Mouse (Mus musculus): ENCODE data around the gene Serp2.

Serp2 gene

DNA sequence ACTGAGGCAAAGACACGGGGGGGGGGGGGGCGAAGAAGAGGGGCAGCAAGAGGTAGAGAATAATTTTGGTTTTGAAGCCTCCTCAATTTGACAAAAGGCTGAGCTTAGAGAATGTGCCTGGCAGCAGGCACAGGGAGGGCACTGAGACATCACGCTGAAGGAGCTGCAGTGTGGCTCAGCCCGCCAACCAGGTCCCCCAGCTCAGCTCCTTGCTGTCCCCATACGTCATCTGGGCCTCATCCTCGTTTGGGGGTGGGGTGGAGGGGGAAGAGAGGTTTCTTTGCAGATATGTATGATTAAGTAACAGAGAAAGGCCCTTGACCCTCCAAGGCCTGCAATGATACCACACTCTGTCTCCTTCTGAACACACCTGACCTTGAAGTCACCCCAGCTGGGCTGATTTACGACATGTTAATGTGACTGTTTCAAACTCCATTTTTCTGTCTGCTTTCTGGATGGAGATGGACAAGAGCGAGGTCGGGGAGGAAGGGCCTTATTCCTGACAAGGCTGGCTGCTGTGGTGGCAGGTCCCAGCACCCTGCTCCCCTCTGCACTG lies 28.9 kb downstream of the Serp2 start:
- TF ChIP-seq POU5F1 (IDR thresholded peaks at IDR 0.05; ENCODE audit: borderline replicate concordance, low read length) (no peak), NANOG (IDR thresholded peaks at IDR 0.05; ENCODE audit: borderline replicate concordance, low read length) (no peak), CTCF (conservative IDR thresholded peaks at IDR 0.05; ENCODE audit: low read length) (no peak)
- H3K36me3 ChIP-seq (ENCODE audit: insufficient read depth, low read length): peaks cover 13% of the 10 kb centered on the region; the same call in 1 of the 2 replicates
- no peaks in the 10 kb centered on the region for H3K9me3 ChIP-seq (ENCODE audit: low read length)
- peaks cover 41% of the 10 kb centered on the region for H3K4me1 ChIP-seq (replicated peaks; ENCODE audit: low read depth, low read length)
- 0 out of 2 replicates have a peak overlapping the region, but pooled peaks have one; percentile 13 for H3K4me3 ChIP-seq (replicated peaks; ENCODE audit: low read length)
- no peaks in the 10 kb centered on the region for H3K27me3 ChIP-seq (ENCODE audit: insufficient read depth, low read length)

DNA sequence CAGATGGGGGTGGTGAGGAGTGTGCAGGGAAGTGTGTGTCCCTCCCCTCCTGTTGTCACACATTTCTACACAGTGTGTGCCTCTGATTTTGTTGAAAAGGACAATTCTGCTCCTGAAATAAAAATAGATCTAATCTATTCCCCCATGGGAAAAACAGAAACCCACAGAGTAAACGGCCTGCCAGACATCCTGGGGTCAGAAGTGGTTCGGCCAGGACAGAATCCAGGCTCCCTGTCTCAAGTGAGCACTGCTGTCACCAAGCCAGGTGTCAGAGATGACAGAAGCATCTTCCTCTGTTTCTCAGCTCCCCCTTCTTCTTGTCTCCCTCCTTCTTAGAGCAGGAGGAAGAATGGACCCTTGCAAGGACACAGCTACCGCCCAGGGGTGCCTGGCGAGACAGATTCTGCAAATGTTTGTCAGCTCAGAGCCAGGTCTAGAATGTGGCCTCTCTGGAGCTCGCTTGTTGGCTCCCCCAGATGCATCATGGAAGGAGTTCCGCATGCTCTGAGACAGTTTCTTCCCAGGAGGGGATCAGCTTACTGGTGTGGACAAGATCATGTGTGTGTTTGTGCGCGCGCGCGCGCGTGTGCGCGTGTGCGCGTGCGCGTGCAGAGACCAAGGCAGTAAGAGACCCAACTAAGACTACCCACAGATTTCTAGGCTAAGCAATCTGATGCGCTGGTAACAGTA lies 29.5 kb downstream of the Serp2 start:
- H3K36me3 ChIP-seq (ENCODE audit: insufficient read depth, low read length): peaks cover 14% of the 10 kb centered on the region; the same call in 1 of the 2 replicates
- TF ChIP-seq POU5F1 (IDR thresholded peaks at IDR 0.05; ENCODE audit: borderline replicate concordance, low read length) (no peak), CTCF (conservative IDR thresholded peaks at IDR 0.05; ENCODE audit: low read length) (no peak), NANOG (IDR thresholded peaks at IDR 0.05; ENCODE audit: borderline replicate concordance, low read length) (no peak)
- peaks cover 37% of the 10 kb centered on the region for H3K4me1 ChIP-seq (replicated peaks; ENCODE audit: low read depth, low read length)
- no peaks in the 10 kb centered on the region for H3K27me3 ChIP-seq (ENCODE audit: insufficient read depth, low read length)
- H3K4me3 ChIP-seq (replicated peaks; ENCODE audit: low read length): 0 out of 2 replicates have a peak overlapping the region, but pooled peaks have one; percentile 13
- no peaks in the 10 kb centered on the region for H3K9me3 ChIP-seq (ENCODE audit: low read length)

DNA sequence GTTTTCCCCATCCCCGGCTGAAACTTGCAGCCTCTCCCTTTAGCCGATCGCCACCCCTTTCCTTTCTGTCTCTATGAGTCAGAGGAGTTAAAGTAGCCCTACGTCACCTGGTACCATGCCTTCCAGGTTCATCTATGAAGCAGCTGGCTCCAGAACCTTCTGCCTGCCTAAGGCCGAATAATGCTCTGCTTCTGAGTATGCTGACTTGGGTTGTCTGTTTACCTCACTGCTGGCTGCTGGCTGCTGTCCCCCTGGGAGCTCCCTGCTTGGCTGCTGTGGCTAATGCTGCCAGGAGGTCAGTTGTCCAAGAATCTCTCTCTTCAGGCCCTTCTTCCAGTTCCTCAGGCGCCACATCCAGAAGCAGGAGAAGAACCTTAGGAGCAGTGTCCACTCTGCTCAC lies 30.2 kb downstream of the Serp2 start:
- TF ChIP-seq NANOG (IDR thresholded peaks at IDR 0.05; ENCODE audit: borderline replicate concordance, low read length) (no peak), CTCF (conservative IDR thresholded peaks at IDR 0.05; ENCODE audit: low read length) (no peak), POU5F1 (IDR thresholded peaks at IDR 0.05; ENCODE audit: borderline replicate concordance, low read length) (no peak)
- H3K4me3 ChIP-seq (replicated peaks; ENCODE audit: low read length): no peak overlapping the region
- H3K36me3 ChIP-seq (ENCODE audit: insufficient read depth, low read length): peaks cover 21% of the 10 kb centered on the region
- no peaks in the 10 kb centered on the region for H3K9me3 ChIP-seq (ENCODE audit: low read length)
- no peaks in the 10 kb centered on the region for H3K27me3 ChIP-seq (ENCODE audit: insufficient read depth, low read length)
- peaks cover 43% of the 10 kb centered on the region for H3K4me1 ChIP-seq (replicated peaks; ENCODE audit: low read depth, low read length)

DNA sequence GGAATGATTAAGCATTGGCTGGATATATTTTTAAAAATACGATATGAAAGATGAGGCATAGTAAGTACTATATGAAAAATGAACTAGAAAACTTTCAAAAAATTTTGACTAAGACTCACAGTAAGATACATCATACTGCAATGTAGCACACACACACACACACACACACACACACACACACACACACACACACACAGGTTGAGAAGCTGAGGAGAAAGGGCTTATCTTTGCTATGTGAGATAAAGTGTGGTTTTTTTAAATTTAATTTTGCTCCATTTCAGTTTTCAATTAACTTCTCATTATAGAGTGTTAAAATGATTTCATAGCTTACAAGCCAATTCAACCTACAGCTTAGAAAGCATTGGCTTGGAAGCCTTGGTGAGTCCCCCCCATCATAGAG lies 33.3 kb downstream of the Serp2 start:
- Histone ChIP-seq H3K27me3 (ENCODE audit: insufficient read depth, low read length) (no peaks in the 10 kb centered on the region), H3K9me3 (ENCODE audit: low read length) (no peaks in the 10 kb centered on the region), H3K4me1 (replicated peaks; ENCODE audit: low read depth, low read length) (peaks cover 54% of the 10 kb centered on the region), H3K4me3 (replicated peaks; ENCODE audit: low read length) (no peak overlapping the region), H3K36me3 (ENCODE audit: insufficient read depth, low read length) (peaks cover 52% of the 10 kb centered on the region)
- TF ChIP-seq POU5F1 (IDR thresholded peaks at IDR 0.05; ENCODE audit: borderline replicate concordance, low read length) (no peak), CTCF (conservative IDR thresholded peaks at IDR 0.05; ENCODE audit: low read length) (no peak), NANOG (IDR thresholded peaks at IDR 0.05; ENCODE audit: borderline replicate concordance, low read length) (no peak)

DNA sequence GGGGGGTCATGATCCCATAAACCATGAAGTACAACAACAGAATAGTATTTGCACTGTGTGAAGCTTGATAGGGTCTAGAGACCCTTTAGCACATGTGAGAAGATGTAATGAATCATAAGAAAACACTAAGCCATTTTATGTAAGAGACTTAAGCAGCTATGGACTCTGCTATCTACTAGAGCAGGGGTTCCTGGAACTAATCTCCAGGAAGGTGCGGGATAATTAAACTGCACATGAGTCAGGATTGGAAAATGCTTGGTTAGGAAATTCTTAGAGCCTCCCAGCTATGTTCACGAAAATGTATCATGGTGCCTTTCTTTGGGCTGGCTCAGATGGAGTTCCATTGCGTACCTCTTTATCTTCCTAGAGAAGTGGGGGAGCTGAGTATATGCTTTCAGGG lies 35.4 kb downstream of the Serp2 start:
- Histone ChIP-seq H3K27me3 (ENCODE audit: insufficient read depth, low read length) (no peaks in the 10 kb centered on the region), H3K4me1 (replicated peaks; ENCODE audit: low read depth, low read length) (peaks cover 52% of the 10 kb centered on the region), H3K36me3 (ENCODE audit: insufficient read depth, low read length) (peaks cover 51% of the 10 kb centered on the region), H3K9me3 (ENCODE audit: low read length) (no peaks in the 10 kb centered on the region), H3K4me3 (replicated peaks; ENCODE audit: low read length) (no peak overlapping the region)
- no peak for TF ChIP-seq POU5F1 (IDR thresholded peaks at IDR 0.05; ENCODE audit: borderline replicate concordance, low read length)
- no peak for TF ChIP-seq NANOG (IDR thresholded peaks at IDR 0.05; ENCODE audit: borderline replicate concordance, low read length)
- no peak for TF ChIP-seq CTCF (conservative IDR thresholded peaks at IDR 0.05; ENCODE audit: low read length)

DNA sequence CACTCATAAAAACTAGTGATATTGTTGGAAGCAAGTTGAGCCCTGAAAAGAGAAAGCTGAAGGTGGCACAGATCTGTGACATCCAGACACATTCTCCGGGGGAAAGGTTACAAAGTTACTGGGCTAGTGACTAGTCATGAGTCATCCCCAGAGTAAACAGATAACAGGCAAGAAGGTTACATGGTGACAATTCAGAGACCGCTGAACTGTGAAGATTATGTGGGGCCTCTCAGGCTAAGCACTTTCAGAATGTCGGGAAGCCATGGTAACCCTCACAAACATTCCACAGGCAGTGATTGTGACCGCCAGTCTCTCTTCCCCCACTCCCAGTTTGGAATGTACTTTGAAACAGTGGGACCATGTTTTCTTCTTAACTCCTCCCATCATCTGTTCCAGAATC lies 36.1 kb downstream of the Serp2 start:
- Histone ChIP-seq H3K9me3 (ENCODE audit: low read length) (no peaks in the 10 kb centered on the region), H3K27me3 (ENCODE audit: insufficient read depth, low read length) (no peaks in the 10 kb centered on the region), H3K4me3 (replicated peaks; ENCODE audit: low read length) (no peak overlapping the region), H3K36me3 (ENCODE audit: insufficient read depth, low read length) (peaks cover 49% of the 10 kb centered on the region), H3K4me1 (replicated peaks; ENCODE audit: low read depth, low read length) (peaks cover 56% of the 10 kb centered on the region)
- TF ChIP-seq POU5F1 (IDR thresholded peaks at IDR 0.05; ENCODE audit: borderline replicate concordance, low read length) (no peak), CTCF (conservative IDR thresholded peaks at IDR 0.05; ENCODE audit: low read length) (no peak), NANOG (IDR thresholded peaks at IDR 0.05; ENCODE audit: borderline replicate concordance, low read length) (no peak)

DNA sequence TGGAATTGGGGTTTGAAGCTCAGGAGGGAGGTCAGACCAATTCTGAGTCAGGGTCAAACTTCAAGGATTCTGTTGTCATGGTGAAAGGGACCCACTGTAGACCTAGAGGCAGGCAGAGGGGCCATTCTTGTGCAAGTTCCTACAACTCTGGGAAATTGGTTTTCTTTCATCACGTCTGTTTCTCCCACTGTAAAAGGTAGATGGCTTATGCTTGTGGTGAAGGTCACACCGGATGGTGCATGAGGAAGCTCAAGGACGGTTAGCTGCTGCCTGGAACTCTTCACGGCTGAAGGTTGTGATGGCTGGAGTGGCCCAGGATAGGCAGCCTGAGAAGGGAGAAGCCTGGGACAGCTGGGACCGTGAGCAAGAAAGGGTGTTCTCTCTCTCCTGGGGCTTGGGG lies 38.5 kb downstream of the Serp2 start:
- Histone ChIP-seq H3K4me3 (replicated peaks; ENCODE audit: low read length) (peak overlapping the region; percentile 57), H3K9me3 (ENCODE audit: low read length) (no peaks in the 10 kb centered on the region), H3K36me3 (ENCODE audit: insufficient read depth, low read length) (peaks cover 43% of the 10 kb centered on the region), H3K27me3 (ENCODE audit: insufficient read depth, low read length) (no peaks in the 10 kb centered on the region), H3K4me1 (replicated peaks; ENCODE audit: low read depth, low read length) (peaks cover 77% of the 10 kb centered on the region)
- TF ChIP-seq CTCF (conservative IDR thresholded peaks at IDR 0.05; ENCODE audit: low read length) (no peak), NANOG (IDR thresholded peaks at IDR 0.05; ENCODE audit: borderline replicate concordance, low read length) (no peak), POU5F1 (IDR thresholded peaks at IDR 0.05; ENCODE audit: borderline replicate concordance, low read length) (no peak)

DNA sequence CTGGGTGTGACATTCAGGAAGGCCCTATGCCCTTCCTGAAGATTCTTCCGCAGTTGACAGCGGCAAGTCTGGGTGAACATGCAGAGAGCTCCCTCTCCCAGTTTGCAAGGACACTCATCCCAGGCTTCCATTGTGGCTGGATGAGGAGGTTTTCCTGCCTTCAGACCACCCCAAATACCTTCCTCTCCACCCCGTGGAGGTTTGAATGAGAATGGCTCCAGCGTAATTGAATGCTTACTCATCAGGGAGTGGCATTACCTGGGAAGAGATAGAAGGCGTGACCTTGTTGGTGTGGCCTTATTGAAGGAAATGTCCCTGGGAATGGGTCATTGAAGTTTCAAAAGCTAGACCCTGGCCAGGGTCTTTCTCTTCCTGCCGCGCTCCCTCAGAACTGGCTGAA lies 41.1 kb downstream of the Serp2 start:
- Histone ChIP-seq H3K4me3 (replicated peaks; ENCODE audit: low read length) (peak overlapping the region; percentile 84), H3K9me3 (ENCODE audit: low read length) (no peaks in the 10 kb centered on the region), H3K4me1 (replicated peaks; ENCODE audit: low read depth, low read length) (peaks cover 87% of the 10 kb centered on the region), H3K36me3 (ENCODE audit: insufficient read depth, low read length) (peaks cover 27% of the 10 kb centered on the region), H3K27me3 (ENCODE audit: insufficient read depth, low read length) (no peaks in the 10 kb centered on the region)
- TF ChIP-seq POU5F1 (IDR thresholded peaks at IDR 0.05; ENCODE audit: borderline replicate concordance, low read length) (peak; percentile 81), NANOG (IDR thresholded peaks at IDR 0.05; ENCODE audit: borderline replicate concordance, low read length) (peak; percentile 52; the same call in 1 of the 2 replicates), CTCF (conservative IDR thresholded peaks at IDR 0.05; ENCODE audit: low read length) (no peak)
